In genomic region chr7:46665236-46665635, GRCm38 (mm10) we compare ENCODE assay signal across 8 mouse cellular contexts. TPM values are rescaled to one million over a fixed set of nuclear protein-coding genes. Genes with fewer than 3 reads are reported as not detected.
DNase-seq lines count a peak whose midpoint lies in the region; ATAC-seq lines count a peak whose summit lies in the region.

No protein-coding gene starts in this region.

- DNase-seq in cerebellum, adult 11 months, result peak; percentile 36
- DNase-seq in left cerebral cortex, postnatal 14 days (ENCODE audit: low spot score in 2 of 2), result peak; percentile 16 to 40
- DNase-seq in left cerebral cortex, postnatal 25 days (ENCODE audit: low spot score in 2 of 2), result no peak
- DNase-seq in MEL-GATA-1-ER (ENCODE audit: extremely low read depth, low read depth), result peak; percentile 30
- DNase-seq in embryo, embryonic 11 days, result peak; percentile 67
- DNase-seq in frontal cortex, postnatal 14 days (ENCODE audit: low spot score in 2 of 2), result no peak

- ATAC-seq in cerebellum, adult (ENCODE audit: insufficient number of reproducible peaks, low FRiP score, low TSS enrichment), result no peak
- ATAC-seq in megakaryocyte progenitor cell, adult 5-6 weeks (replicated peaks; ENCODE audit: poor library complexity), result peak; percentile 63

- intact Hi-C loops in left cerebral cortex, postnatal 14 days (cut with DNase I), result no loop called here
- intact Hi-C loops in left cerebral cortex, postnatal 25 days (cut with DNase I), result no loop called here

RNA-seq across cellular contexts. Expression of gene Tph1, which starts 7.1 kb away (rescaled TPM):
- under 1 TPM; 0.27 to 0.31 TPM for total RNA-seq in left cerebral cortex, postnatal 14 days (2021)
- total RNA-seq in left cerebral cortex, postnatal 25 days (2021), result under 1 TPM; 0.21 to 0.32 TPM
- total RNA-seq in megakaryocyte progenitor cell, adult 5-6 weeks (2015), result not detected in 2 replicates
- not detected in 2 replicates for total RNA-seq in megakaryocyte progenitor cell, adult 5-6 weeks (2017)

RNA-seq across cellular contexts. Expression of gene Sergef, which starts 25.6 kb away (rescaled TPM):
- total RNA-seq in left cerebral cortex, postnatal 14 days (2021), result 10 to 100 TPM; 57.2 to 66.4 TPM
- 10 to 100 TPM; 59.7 to 69.3 TPM for total RNA-seq in left cerebral cortex, postnatal 25 days (2021)
- total RNA-seq in megakaryocyte progenitor cell, adult 5-6 weeks (2015), result 4.0 and 6.6 TPM in 2 replicates
- 8.1 and 10.8 TPM in 2 replicates for total RNA-seq in megakaryocyte progenitor cell, adult 5-6 weeks (2017)

RNA-seq across cellular contexts. Expression of gene Saal1, which starts 45.2 kb away (rescaled TPM):
- total RNA-seq in left cerebral cortex, postnatal 14 days (2021), result 1 to 10 TPM; 7.2 to 8.5 TPM
- 1 to 10 TPM; 8.0 TPM for total RNA-seq in left cerebral cortex, postnatal 25 days (2021)
- 17.5 and 20.7 TPM in 2 replicates for total RNA-seq in megakaryocyte progenitor cell, adult 5-6 weeks (2015)
- total RNA-seq in megakaryocyte progenitor cell, adult 5-6 weeks (2017), result 15.5 and 18.7 TPM in 2 replicates

RNA-seq across cellular contexts. Expression of gene Saa3, which starts 50.3 kb away (rescaled TPM):
- total RNA-seq in left cerebral cortex, postnatal 14 days (2021), result not detected
- total RNA-seq in left cerebral cortex, postnatal 25 days (2021), result under 1 TPM in 1 of 2 experiments, not detected in 1; 0.16 TPM
- total RNA-seq in megakaryocyte progenitor cell, adult 5-6 weeks (2015), result 1.9 TPM in 1 of 2 replicates, not detected in the other
- 2.0 TPM in 1 of 2 replicates, not detected in the other for total RNA-seq in megakaryocyte progenitor cell, adult 5-6 weeks (2017)

Comparison
In these comparisons a context has a peak if more than half of its experiments do, and no peak if none do; other contexts are left out.
1. DNase-seq: peak in cerebellum, adult 11 months (single experiment), left cerebral cortex, postnatal 14 days (2 of 2), MEL-GATA-1-ER (single experiment) and embryo, embryonic 11 days (single experiment); none in left cerebral cortex, postnatal 25 days (0 of 2) and frontal cortex, postnatal 14 days (0 of 2).
2. RNA of gene Sergef, which starts 25.6 kb away (total RNA-seq): 59.7 to 69.3 TPM in left cerebral cortex, postnatal 25 days and 57.2 to 66.4 TPM in left cerebral cortex, postnatal 14 days; 4.0 to 10.8 TPM in megakaryocyte progenitor cell, adult 5-6 weeks; every median in the first group is over 4 times any median in the second.